Mouse (Mus musculus): ENCODE measurements at regions not wholly inside any gene's neighbourhood (a gene's known extent, or its start where the extent isn't known, plus 50 kb on each side); places are given as distances from the start of the nearest gene placed in this dataset.
A peak's percentile ranks its signal among the peaks of the same experiment; 100 is the strongest.
"Not testable (repeated sequence)": the region's sequence is repeated elsewhere in the genome, so short reads cannot be mapped to it uniquely, and the experiment has no call there.

GRCm38 (mm10) chr16:12516834-12517685 is 533.1 kb downstream of the Shisa9 start:
- peak; percentile 45 for DNase-seq

- DNase-seq = no peak
Measured at GRCm38 (mm10) chr16:12518264-12518663, 534.4 kb downstream of the Shisa9 start.

GRCm38 (mm10) chr16:12521711-12522476 is 538.0 kb downstream of the Shisa9 start:
- no peak for DNase-seq

- DNase-seq = no peak
Measured at GRCm38 (mm10) chr16:12548462-12548861, 561.0 kb upstream of the Ercc4 start.

GRCm38 (mm10) chr16:12588889-12589288 is 520.6 kb upstream of the Ercc4 start:
- DNase-seq = peak; percentile 12

- peak; percentile 27 for DNase-seq
Measured at GRCm38 (mm10) chr16:12608259-12608658, 501.2 kb upstream of the Ercc4 start.

- DNase-seq = no peak
Measured at GRCm38 (mm10) chr16:12611106-12611505, 498.4 kb upstream of the Ercc4 start.

GRCm38 (mm10) chr16:12617781-12618180 is 491.7 kb upstream of the Ercc4 start:
- DNase-seq = peak; percentile 30

GRCm38 (mm10) chr16:12632533-12632932 is 477.0 kb upstream of the Ercc4 start:
- DNase-seq = no peak

GRCm38 (mm10) chr16:12638971-12639640 is 470.4 kb upstream of the Ercc4 start:
- no peak for DNase-seq

GRCm38 (mm10) chr16:12643053-12643452 is 466.4 kb upstream of the Ercc4 start:
- DNase-seq = no peak

- DNase-seq = no peak
Measured at GRCm38 (mm10) chr16:12644621-12645020, 464.9 kb upstream of the Ercc4 start.

- DNase-seq = no peak
Measured at GRCm38 (mm10) chr16:12652180-12652579, 457.3 kb upstream of the Ercc4 start.

GRCm38 (mm10) chr16:12673656-12674055 is 435.8 kb upstream of the Ercc4 start:
- DNase-seq = not testable (repeated sequence)

- no peak for DNase-seq
Measured at GRCm38 (mm10) chr16:12681474-12681873, 428.0 kb upstream of the Ercc4 start.

- DNase-seq = peak; percentile 61
Measured at GRCm38 (mm10) chr16:12685816-12686215, 423.7 kb upstream of the Ercc4 start.

GRCm38 (mm10) chr16:12691776-12692175 is 417.7 kb upstream of the Ercc4 start:
- DNase-seq = no peak

GRCm38 (mm10) chr16:12692739-12693292 is 416.7 kb upstream of the Ercc4 start:
- peak; percentile 8 for DNase-seq

GRCm38 (mm10) chr16:12693346-12693745 is 416.1 kb upstream of the Ercc4 start:
- no peak for DNase-seq

GRCm38 (mm10) chr16:12694646-12695045 is 414.8 kb upstream of the Ercc4 start:
- DNase-seq = no peak

GRCm38 (mm10) chr16:12696939-12697621 is 412.4 kb upstream of the Ercc4 start:
- peak; percentile 60 for DNase-seq

- DNase-seq = no peak
Measured at GRCm38 (mm10) chr16:12699557-12699956, 409.9 kb upstream of the Ercc4 start.

Data from lung, postnatal 10 days (tissue).